Mouse (Mus musculus) cortical plate, adult 2 months (tissue): ENCODE measurements around the gene Fam19a2. TPM values are rescaled to one million over a fixed set of nuclear protein-coding genes. Genes with fewer than 3 reads are reported as not detected.

Experiments used
- H3K27ac ChIP-seq: fragments of 200-500 bp; 2 replicates; pipeline ENCODE4 v1.5.1; 2012; ENCODE audit warnings: low read length, control low read depth, inconsistent platforms; ENCODE audit not compliant: insufficient read depth
- H3K4me1 ChIP-seq: fragments of 200-500 bp; 2 replicates; pipeline ENCODE4 v1.6.1; 2011; ENCODE audit warnings: low read length; ENCODE audit not compliant: control insufficient read depth, insufficient read depth
- H3K4me3 ChIP-seq: fragments of 200-500 bp; 2 replicates; pipeline ENCODE4 v1.5.1; 2011; ENCODE audit warnings: mild to moderate bottlenecking, low read length, control low read depth; ENCODE audit not compliant: insufficient read depth
- CTCF ChIP-seq: fragments of 200-500 bp; IDR thresholded peaks from 2 replicates; pipeline ENCODE4 v1.5.1; 2011; ENCODE audit warnings: mild to moderate bottlenecking, control low read depth, low read length; ENCODE audit not compliant: insufficient read depth; ENCODE audit errors: extremely low read depth
- POLR2A ChIP-seq: fragments of 200-500 bp; IDR thresholded peaks from 2 replicates; pipeline ENCODE4 v1.6.1; 2011; ENCODE audit warnings: mild to moderate bottlenecking, low read length, control low read depth; ENCODE audit not compliant: insufficient read depth; ENCODE audit errors: extremely low read depth
- polyA plus RNA-seq: library from polyadenylated mRNA; depleted of rRNA; stranded (reverse); fragments of >200 nt; gene quantifications from 2 replicates; pipeline ENCODE4 v1.2.3, GENCODE M21; 2012

The Fam19a2 gene
- polyA plus RNA-seq, 1 experiment: 30.0 TPM

- no peak for TF ChIP-seq CTCF
- TF ChIP-seq POLR2A: no peak
- Histone ChIP-seq H3K27ac (no peak overlapping the region), H3K4me1 (no peaks in the 10 kb centered on the region), H3K4me3 (no peak overlapping the region)
These were observed 261.6 kb downstream of the Fam19a2 start for GRCm38 (mm10) chr10:123525424-123525823.

- H3K27ac ChIP-seq: no peak overlapping the region
- no peaks in the 10 kb centered on the region for H3K4me1 ChIP-seq
- no peak overlapping the region for H3K4me3 ChIP-seq
- no peak for TF ChIP-seq POLR2A
These were observed 262.3 kb downstream of the Fam19a2 start for GRCm38 (mm10) chr10:123526059-123526458.

GRCm38 (mm10) chr10:123536143-123536542, 272.3 kb downstream of the Fam19a2 start:
- Histone ChIP-seq H3K4me3 (no peak overlapping the region), H3K4me1 (no peaks in the 10 kb centered on the region), H3K27ac (no peak overlapping the region)
- TF ChIP-seq CTCF (no peak), POLR2A (no peak)

- H3K27ac ChIP-seq: no peak overlapping the region
- no peak for TF ChIP-seq CTCF
- TF ChIP-seq POLR2A: no peak
- H3K4me3 ChIP-seq: no peak overlapping the region
- H3K4me1 ChIP-seq: no peaks in the 10 kb centered on the region
These were observed 284.6 kb downstream of the Fam19a2 start for GRCm38 (mm10) chr10:123548391-123548790.

- no peak overlapping the region for H3K27ac ChIP-seq
- no peak for TF ChIP-seq POLR2A
- no peak for TF ChIP-seq CTCF
- H3K4me1 ChIP-seq: peaks cover 3% of the 10 kb centered on the region; the same call in 1 of the 2 replicates
- H3K4me3 ChIP-seq: no peak overlapping the region
These were observed 303.9 kb downstream of the Fam19a2 start for GRCm38 (mm10) chr10:123567677-123568076.

GRCm38 (mm10) chr10:123570616-123571188, 306.9 kb downstream of the Fam19a2 start:
- no peak for TF ChIP-seq CTCF
- no peak for TF ChIP-seq POLR2A
- H3K27ac ChIP-seq: no peak overlapping the region
- H3K4me3 ChIP-seq: no peak overlapping the region
- peaks cover 3% of the 10 kb centered on the region; the same call in 1 of the 2 replicates for H3K4me1 ChIP-seq

- Histone ChIP-seq H3K27ac (no peak overlapping the region), H3K4me1 (peaks cover 4% of the 10 kb centered on the region), H3K4me3 (no peak overlapping the region)
- TF ChIP-seq CTCF: no peak
- no peak for TF ChIP-seq POLR2A
These were observed 308.7 kb downstream of the Fam19a2 start for GRCm38 (mm10) chr10:123572342-123573070.

GRCm38 (mm10) chr10:123577823-123578222, 314.0 kb downstream of the Fam19a2 start:
- Histone ChIP-seq H3K4me1 (peaks cover 3% of the 10 kb centered on the region), H3K4me3 (no peak overlapping the region), H3K27ac (no peak overlapping the region)
- no peak for TF ChIP-seq POLR2A
- no peak for TF ChIP-seq CTCF

GRCm38 (mm10) chr10:123579012-123579411, 315.2 kb downstream of the Fam19a2 start:
- H3K4me3 ChIP-seq: no peak overlapping the region
- H3K4me1 ChIP-seq: peaks cover 3% of the 10 kb centered on the region
- H3K27ac ChIP-seq: no peak overlapping the region
- TF ChIP-seq POLR2A (no peak), CTCF (no peak)

GRCm38 (mm10) chr10:123595043-123595442, 331.2 kb downstream of the Fam19a2 start:
- TF ChIP-seq POLR2A (no peak), CTCF (no peak)
- no peak overlapping the region for H3K27ac ChIP-seq
- H3K4me1 ChIP-seq: no peaks in the 10 kb centered on the region
- H3K4me3 ChIP-seq: no peak overlapping the region

GRCm38 (mm10) chr10:123597059-123597458, 333.3 kb downstream of the Fam19a2 start:
- H3K4me1 ChIP-seq: no peaks in the 10 kb centered on the region
- no peak overlapping the region for H3K27ac ChIP-seq
- H3K4me3 ChIP-seq: no peak overlapping the region
- no peak for TF ChIP-seq POLR2A
- no peak for TF ChIP-seq CTCF
